Mouse (Mus musculus) left cerebral cortex, adult 18-20 months (tissue): ENCODE measurements at regions not wholly inside any gene's neighbourhood (a gene's known extent, or its start where the extent isn't known, plus 50 kb on each side); places are given as distances from the start of the nearest gene placed in this dataset.

Experiments
- DNase-seq, 2 experiments: peaks; one replicate each; pipeline ENCODE4 v3.0.0; 2021 to 2022; ENCODE audit warnings: low spot score in 2 of 2, mixed read lengths in 1 of 2

GRCm38 (mm10) chr2:46678366-46678765 lies 1561.2 kb upstream of the Zeb2 start:
- DNase-seq: no peak

- DNase-seq: no peak
Measured at GRCm38 (mm10) chr2:46669517-46670291, 1552.5 kb upstream of the Zeb2 start.

GRCm38 (mm10) chr2:46666990-46667337 lies 1549.8 kb upstream of the Zeb2 start:
- DNase-seq: no peak

GRCm38 (mm10) chr2:46666084-46666989 lies 1549.1 kb upstream of the Zeb2 start:
- no peak for DNase-seq

- DNase-seq: no peak
Measured at GRCm38 (mm10) chr2:46661876-46662275, 1544.7 kb upstream of the Zeb2 start.

GRCm38 (mm10) chr2:46660577-46660976 lies 1543.4 kb upstream of the Zeb2 start:
- DNase-seq: no peak

- DNase-seq: no peak
Measured at GRCm38 (mm10) chr2:46655289-46655688, 1538.1 kb upstream of the Zeb2 start.

- DNase-seq: no peak
Measured at GRCm38 (mm10) chr2:46652616-46653015, 1535.4 kb upstream of the Zeb2 start.

GRCm38 (mm10) chr2:46646366-46646765 lies 1529.2 kb upstream of the Zeb2 start:
- no peak for DNase-seq

- DNase-seq: no peak
Measured at GRCm38 (mm10) chr2:46609217-46609616, 1492.0 kb upstream of the Zeb2 start.

- no peak for DNase-seq
Measured at GRCm38 (mm10) chr2:46581773-46582172, 1464.6 kb upstream of the Zeb2 start.

GRCm38 (mm10) chr2:46570416-46570815 lies 1453.2 kb upstream of the Zeb2 start:
- DNase-seq: no peak

GRCm38 (mm10) chr2:46533395-46533794 lies 1416.2 kb upstream of the Zeb2 start:
- no peak for DNase-seq

GRCm38 (mm10) chr2:46530686-46531085 lies 1413.5 kb upstream of the Zeb2 start:
- DNase-seq: no peak

- no peak for DNase-seq
Measured at GRCm38 (mm10) chr2:46525223-46525622, 1408.0 kb upstream of the Zeb2 start.

GRCm38 (mm10) chr2:46524625-46525024 lies 1407.4 kb upstream of the Zeb2 start:
- no peak for DNase-seq

GRCm38 (mm10) chr2:46521147-46521965 lies 1404.2 kb upstream of the Zeb2 start:
- DNase-seq: no peak

GRCm38 (mm10) chr2:46512237-46513028 lies 1395.2 kb upstream of the Zeb2 start:
- DNase-seq: no peak

GRCm38 (mm10) chr2:46506951-46507350 lies 1389.8 kb upstream of the Zeb2 start:
- DNase-seq: no peak

- no peak for DNase-seq
Measured at GRCm38 (mm10) chr2:46503074-46503473, 1385.9 kb upstream of the Zeb2 start.

- no peak for DNase-seq
Measured at GRCm38 (mm10) chr2:46492299-46492698, 1375.1 kb upstream of the Zeb2 start.
